8 mouse cellular contexts compared by ENCODE assay signal in genomic region chr16:33056095-33056785, GRCm38 (mm10). TPM values are rescaled to one million over a fixed set of nuclear protein-coding genes. Genes with fewer than 3 reads are reported as not detected.
DNase-seq lines count a peak whose midpoint lies in the region; ATAC-seq and TF ChIP-seq lines count a peak whose summit lies in the region.

TSS of gene Iqcg (minus strand) at chr16:33056218.
TSS of gene Rpl35a (plus strand) at chr16:33056453.

- under 1% methylated on average over 47 of the region's 47 CpGs for WGBS in hindbrain, embryonic 10.5 days
- WGBS in lung, postnatal 0 days, result under 1% methylated on average over 46 of the region's 47 CpGs

- no peaks in the 10 kb centered on the region for H3K9me3 ChIP-seq in hindbrain, embryonic 10.5 days
- H3K9me3 ChIP-seq in lung, postnatal 0 days (ENCODE audit: low read length), result no peaks in the 10 kb centered on the region

- peak within 1 kb of the TSS; percentile 96 for H3K4me3 ChIP-seq in hindbrain, embryonic 10.5 days
- peak within 1 kb of the TSS; percentile 91 for H3K4me3 ChIP-seq in lung, postnatal 0 days (ENCODE audit: low read depth, low read length)

- no peak for TF ChIP-seq CTCF in lung, postnatal 0 days (IDR thresholded peaks at IDR 0.05)

- H3K9ac ChIP-seq in lung, postnatal 0 days (replicated peaks; ENCODE audit: low read depth), result peak within 1 kb of the TSS; percentile 96

- no peaks in the 10 kb centered on the region for H3K27me3 ChIP-seq in hindbrain, embryonic 10.5 days (ENCODE audit: insufficient read depth, poor library complexity, severe bottlenecking)
- no peaks in the 10 kb centered on the region for H3K27me3 ChIP-seq in lung, postnatal 0 days (replicated peaks; ENCODE audit: insufficient read depth, low read length)

- H3K36me3 ChIP-seq in hindbrain, embryonic 10.5 days, result peaks cover 35% of the 10 kb centered on the region
- H3K36me3 ChIP-seq in lung, postnatal 0 days (ENCODE audit: insufficient read depth, low read length), result peaks cover 10% of the 10 kb centered on the region; the same call in 1 of the 2 replicates

- peak within 1 kb of the TSS; percentile 94 for H3K27ac ChIP-seq in hindbrain, embryonic 10.5 days
- peak within 1 kb of the TSS; percentile 90 for H3K27ac ChIP-seq in lung, postnatal 0 days (ENCODE audit: low read length)

- peak; percentile 74 for DNase-seq in MEL-GATA-1-ER (ENCODE audit: extremely low read depth, low read depth)
- peak; percentile 91 for DNase-seq in cerebellum, adult 8-10 months
- peak; percentile 91 for DNase-seq in hindbrain, embryonic 10.5 days (ENCODE audit: low spot score)
- peak; percentile 85 for DNase-seq in layer of hippocampus, adult 9-11 months
- DNase-seq in lung, postnatal 0 days (ENCODE audit: low spot score), result peak; percentile 96
- peak; percentile 81 for DNase-seq in ovary, postnatal 14 days (ENCODE audit: low spot score)
- peak; percentile 90 for DNase-seq in thymus, postnatal 14 days

- peak within 1 kb of the TSS; percentile 67 for H3K4me2 ChIP-seq in lung, postnatal 0 days (replicated peaks; ENCODE audit: low read depth, low read length)

- H3K4me1 ChIP-seq in hindbrain, embryonic 10.5 days (replicated peaks), result peaks cover 24% of the 10 kb centered on the region
- H3K4me1 ChIP-seq in lung, postnatal 0 days (ENCODE audit: insufficient read depth, low read depth, low read length), result peaks cover 6% of the 10 kb centered on the region; the same call in 1 of the 2 replicates

- TF ChIP-seq EP300 in lung, postnatal 0 days (IDR thresholded peaks at IDR 0.05), result peak; percentile 86; the same call in 1 of the 2 replicates

- peak; percentile 96 for ATAC-seq in frontal cortex, adult (ENCODE audit: low TSS enrichment)
- ATAC-seq in lung, postnatal 0 days, result peak; percentile 96

RNA-seq across cellular contexts. Expression of gene Iqcg, which starts in this region (rescaled TPM):
- 5.0 and 5.6 TPM in 2 replicates for polyA plus RNA-seq in hindbrain, embryonic 10.5 days (2016; fragmentation: Nextera tagmentation; extraction: Ambion mirVana)
- 6.0 and 7.6 TPM in 2 replicates for polyA plus RNA-seq in lung, postnatal 0 days (2015; fragmentation: Nextera tagmentation; extraction: Ambion mirVana)

RNA-seq across cellular contexts. Expression of gene Rpl35a, which starts in this region (rescaled TPM):
- 860 and 944 TPM in 2 replicates for polyA plus RNA-seq in hindbrain, embryonic 10.5 days (2016; fragmentation: Nextera tagmentation; extraction: Ambion mirVana)
- 641 and 670 TPM in 2 replicates for polyA plus RNA-seq in lung, postnatal 0 days (2015; fragmentation: Nextera tagmentation; extraction: Ambion mirVana)

Comparison
In these comparisons a context has a peak if more than half of its experiments do, and no peak if none do; other contexts are left out.
1. Peak in every context shown above with its lines: DNase-seq, ATAC-seq, H3K4me3 ChIP-seq and H3K27ac ChIP-seq.